Comparison of ENCODE assay signal across 9 mouse cellular contexts in the genomic region with DNA sequence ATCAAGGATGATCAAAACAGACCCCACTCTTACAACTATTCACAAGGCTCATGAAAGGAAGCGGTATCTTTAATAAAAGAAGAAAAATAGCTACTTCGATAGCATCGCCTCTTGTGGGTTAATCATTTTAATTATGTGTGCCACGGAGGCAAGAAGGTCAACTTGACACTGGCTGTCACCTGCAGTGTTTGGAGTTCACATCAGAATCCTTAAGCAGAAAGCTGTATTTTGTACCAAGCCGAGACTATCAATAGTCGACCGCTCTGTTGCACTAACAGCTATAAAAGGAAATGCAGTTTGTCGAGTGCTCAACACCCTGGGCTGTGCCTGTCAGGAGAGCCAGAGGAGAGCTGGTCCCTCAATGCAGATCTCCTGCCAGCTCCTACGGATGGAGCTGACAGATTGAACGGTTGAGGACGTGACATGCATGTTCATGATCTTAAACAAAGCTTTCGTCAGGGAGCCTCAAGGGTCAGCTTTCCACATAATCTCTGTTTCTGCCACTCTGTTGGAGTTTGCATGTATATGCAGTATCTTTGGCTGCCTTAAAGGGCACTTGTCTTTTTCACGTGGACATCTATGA.
DNase-seq lines count a peak whose midpoint lies in the region.
"Had no signal": no experiment of that assay in that cellular context is flagged by ENCODE, and none has a peak within 500 bp of the region (broad histone marks: within the 10 kb centered on the region; RNA-seq: fewer than 3 reads in every experiment).

No protein-coding gene starts in this region.

- DNase-seq in cerebellum, postnatal 25 days: peak; percentile 29 to 30
- DNase-seq in cerebellum, adult 8-10 months: no peak
- DNase-seq in right cerebral cortex, adult 18-20 months: peak; percentile 39
- no peak for DNase-seq in right cerebral cortex, postnatal 14 days
- DNase-seq in kidney, postnatal 25 days: peak; percentile 12 to 37
- peak; percentile 83 for DNase-seq in retina, postnatal 1 day
- DNase-seq in adrenal gland, postnatal 25 days: no peak
- no peak for DNase-seq in liver
- DNase-seq: heart, postnatal 36 days had no signal

Comparison
In these comparisons a context has a peak if more than half of its experiments do, and no peak if none do; other contexts are left out.
1. DNase-seq: peak in cerebellum, postnatal 25 days (2 of 2), right cerebral cortex, adult 18-20 months (single experiment), kidney, postnatal 25 days (2 of 2) and retina, postnatal 1 day (single experiment); none in cerebellum, adult 8-10 months (single experiment), right cerebral cortex, postnatal 14 days (single experiment), adrenal gland, postnatal 25 days (single experiment) and liver (single experiment).